Mouse (Mus musculus) layer of hippocampus, adult 2 months (tissue): ENCODE data around the gene Nudc. TPM values are rescaled to one million over a fixed set of nuclear protein-coding genes. Genes with fewer than 3 reads are reported as not detected.

Source experiments
- DNase-seq, 2 experiments: peaks; one replicate each; pipeline ENCODE4 v3.0.0; 2022; ENCODE audit warnings: low spot score in 2 of 2
- H3K27ac ChIP-seq: fragments of 200-600 bp; 2 replicates; pipeline ENCODE4 v1.8.1; 2022
- H3K4me3 ChIP-seq: fragments of 200-600 bp; 2 replicates; pipeline ENCODE4 v1.8.1; 2022; ENCODE audit warnings: mild to moderate bottlenecking
- CTCF ChIP-seq: fragments of 200-600 bp; conservative IDR thresholded peaks from 2 replicates; pipeline ENCODE4 v1.8.1; 2022; ENCODE audit warnings: antibody characterized with exemption, mild to moderate bottlenecking, moderate library complexity
- total RNA-seq, 2 experiments: library from RNA; stranded (reverse); gene quantifications; 2 replicates each; pipeline ENCODE4 v1.2.3; 2021

The Nudc gene
- total RNA-seq, 2 experiments from 2014 or later, result 123 to 128 TPM

DNA sequence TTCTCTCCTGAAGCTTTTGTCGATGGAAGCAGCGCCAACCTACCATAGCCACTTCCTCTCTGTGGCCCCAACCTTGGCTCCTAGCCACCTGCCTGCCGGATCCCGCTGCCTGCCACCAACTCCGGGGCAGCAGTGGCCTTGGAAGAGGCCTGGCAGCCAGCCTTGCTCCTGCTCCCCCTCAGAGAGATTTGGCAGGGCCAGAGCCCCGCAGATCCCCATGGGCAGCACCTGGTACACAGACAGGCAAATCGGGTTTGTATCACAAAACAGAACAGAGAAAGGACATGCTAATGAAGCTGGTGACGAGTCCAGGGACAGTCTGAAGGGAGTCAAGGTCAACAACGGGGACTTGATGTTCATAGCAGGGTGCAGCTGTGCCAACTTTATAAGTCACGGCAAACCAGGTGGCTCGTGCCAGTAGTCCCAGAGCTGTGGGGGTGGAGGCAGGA lies 17.4 kb upstream of the Nudc start:
- no peak overlapping the region for H3K27ac ChIP-seq
- H3K4me3 ChIP-seq, result no peak overlapping the region
- DNase-seq, result no peak
- no peak for TF ChIP-seq CTCF

DNA sequence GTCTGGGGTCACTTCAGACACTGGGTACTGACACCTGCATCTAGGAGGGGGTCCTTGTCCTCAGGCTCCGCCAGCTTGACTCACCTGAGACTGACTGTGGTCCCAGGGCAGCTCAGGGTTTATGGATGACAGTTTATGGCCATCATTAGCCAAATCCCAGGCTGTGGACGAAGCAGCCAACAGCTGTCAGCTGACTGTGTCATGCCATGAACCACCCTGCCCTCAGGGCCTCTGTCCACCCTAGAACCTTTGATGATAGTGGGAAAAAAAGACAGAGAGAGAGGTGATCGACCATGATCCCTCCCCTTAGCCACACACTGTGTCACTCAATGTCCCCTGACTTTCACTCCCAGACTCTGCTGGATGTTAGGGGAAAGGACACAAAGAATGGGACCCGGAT lies 15.8 kb upstream of the Nudc start:
- no peak for DNase-seq
- Histone ChIP-seq H3K27ac (no peak overlapping the region), H3K4me3 (no peak overlapping the region)
- TF ChIP-seq CTCF, result no peak

DNA sequence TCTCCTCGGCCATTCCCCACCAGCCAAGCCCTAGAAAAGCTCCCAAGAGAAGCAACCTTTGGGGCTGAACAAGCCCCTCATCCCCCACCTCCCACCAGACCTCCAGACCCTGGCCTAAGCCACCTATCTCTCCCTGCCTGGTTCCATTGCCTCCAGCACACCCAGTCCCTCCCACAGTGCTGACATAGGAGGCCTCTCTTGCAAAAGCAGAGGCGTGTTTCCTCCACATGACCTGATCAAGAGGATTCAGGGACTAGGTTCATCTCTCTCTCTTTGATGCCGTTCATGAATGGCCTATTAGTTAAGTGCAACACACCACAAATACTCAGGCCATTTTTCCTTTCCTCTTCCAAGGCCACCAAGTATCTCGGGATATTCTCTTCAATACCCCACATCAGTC lies 14.1 kb upstream of the Nudc start:
- Histone ChIP-seq H3K4me3 (no peak overlapping the region), H3K27ac (no peak overlapping the region)
- no peak for DNase-seq
- TF ChIP-seq CTCF, result no peak

DNA sequence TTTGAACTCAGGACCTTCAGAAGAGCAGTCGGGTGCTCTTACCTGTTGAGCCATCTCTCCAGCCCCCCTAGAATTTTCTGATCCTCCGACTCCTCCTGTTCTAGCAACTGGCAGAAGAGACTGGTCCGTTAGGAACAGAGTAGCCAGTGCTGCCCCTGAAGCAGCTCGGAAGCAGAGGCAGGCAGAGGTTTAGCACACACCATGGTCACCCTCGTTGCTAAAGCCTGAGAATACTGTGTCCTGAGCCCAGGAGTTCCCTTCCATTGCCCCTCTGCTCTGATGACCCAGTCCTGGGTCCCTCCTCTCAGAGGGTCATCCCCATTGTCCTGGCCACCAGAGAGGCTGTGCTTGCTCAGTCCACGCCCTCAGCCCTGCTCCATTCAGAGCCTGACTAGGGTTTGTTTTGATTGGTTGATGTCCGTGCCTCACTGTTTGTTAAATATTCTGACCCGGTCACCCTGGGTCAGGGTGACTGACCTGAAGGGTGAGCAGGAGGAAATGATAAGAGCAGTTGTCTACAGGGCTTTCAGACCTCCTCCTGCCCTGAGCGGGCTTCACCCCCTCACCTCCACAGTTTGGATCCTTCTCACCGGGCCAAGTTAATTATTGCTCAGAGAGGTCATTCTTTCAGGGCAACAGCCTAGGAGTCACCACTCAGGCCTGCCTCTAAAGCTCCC lies 11.4 kb upstream of the Nudc start:
- no peak for DNase-seq
- no peak overlapping the region for H3K27ac ChIP-seq
- no peak for TF ChIP-seq CTCF
- no peak overlapping the region for H3K4me3 ChIP-seq

DNA sequence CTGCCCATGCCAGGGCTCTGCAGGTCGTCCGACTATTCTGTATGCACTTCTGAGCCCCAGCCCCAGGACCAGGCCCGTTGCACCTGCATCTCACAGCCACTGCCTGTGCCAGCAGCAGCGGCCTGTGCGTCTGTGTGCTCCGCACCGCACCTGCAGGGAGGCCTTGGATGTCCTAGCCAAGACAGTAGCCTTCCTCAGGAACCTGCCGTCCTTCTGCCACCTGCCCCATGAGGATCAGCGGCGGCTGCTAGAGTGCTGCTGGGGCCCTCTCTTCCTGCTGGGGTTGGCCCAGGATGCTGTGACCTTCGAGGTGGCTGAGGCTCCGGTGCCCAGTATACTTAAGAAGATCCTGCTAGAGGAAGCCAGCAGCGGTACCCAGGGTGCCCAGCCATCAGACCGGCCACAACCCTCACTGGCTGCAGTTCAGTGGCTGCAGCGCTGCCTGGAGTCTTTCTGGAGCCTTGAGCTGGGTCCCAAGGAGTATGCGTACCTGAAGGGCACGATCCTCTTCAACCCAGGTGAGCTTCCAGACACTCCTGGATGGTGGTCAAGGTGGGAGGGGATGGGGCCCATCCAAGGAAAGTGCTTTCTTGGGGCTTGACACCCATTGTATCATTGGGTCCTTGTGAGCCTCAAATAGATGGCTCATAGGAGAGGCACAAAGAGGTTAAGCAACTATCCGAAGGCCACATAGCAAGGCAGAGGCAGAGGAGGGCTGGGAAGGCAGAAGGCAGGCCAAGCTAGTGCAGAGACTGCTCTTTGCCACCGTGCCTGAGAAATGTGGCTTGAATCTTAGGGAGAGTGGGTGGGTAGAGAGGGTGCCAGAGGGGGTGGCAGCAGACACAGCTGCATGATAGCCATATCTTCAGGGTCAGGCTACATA lies 7.9 kb upstream of the Nudc start:
- H3K4me3 ChIP-seq, result no peak overlapping the region
- H3K27ac ChIP-seq, result no peak overlapping the region
- DNase-seq, result no peak
- no peak for TF ChIP-seq CTCF

DNA sequence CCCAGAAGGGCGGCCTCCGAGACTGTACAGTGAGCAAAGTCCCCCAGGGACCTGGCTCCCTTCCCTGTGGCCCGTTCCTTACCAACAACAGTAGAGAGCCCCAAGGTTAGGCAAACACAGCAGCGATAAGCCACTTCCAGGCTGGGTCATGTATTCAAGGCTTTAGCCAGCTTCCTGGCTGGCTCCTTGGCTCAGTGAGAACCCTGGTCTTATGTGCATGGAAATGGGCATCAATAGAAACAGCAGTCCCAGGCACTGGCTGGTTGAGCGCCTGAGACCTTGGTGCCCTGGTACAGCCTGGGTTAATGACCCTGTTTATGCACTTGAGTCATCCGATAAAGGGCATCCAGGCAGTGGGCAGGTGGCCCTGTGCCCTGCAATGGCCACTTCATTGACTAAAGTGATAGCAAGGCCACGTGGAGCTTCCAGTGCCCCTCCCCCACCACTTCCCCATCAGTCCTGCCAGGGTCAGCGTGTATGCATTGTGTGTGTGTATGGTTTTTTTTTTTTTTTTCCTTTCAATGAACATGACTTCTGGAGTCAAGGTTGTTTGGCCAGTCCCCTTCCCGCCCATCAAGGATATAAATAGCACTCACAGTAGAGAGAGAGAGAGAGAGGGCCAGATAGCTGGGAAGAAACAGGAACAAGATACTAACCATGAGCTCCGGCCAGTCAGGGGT lies 7.1 kb upstream of the Nudc start, which contains the start of gene Nr0b2:
Gene Nr0b2 (plus strand): TSS at position 609 of the 680 bp plus-strand sequence.
- H3K4me3 ChIP-seq, result no peak within 1 kb of the TSS
- no peak within 1 kb of the TSS for H3K27ac ChIP-seq
- TF ChIP-seq CTCF, result no peak
- DNase-seq, result no peak

DNA sequence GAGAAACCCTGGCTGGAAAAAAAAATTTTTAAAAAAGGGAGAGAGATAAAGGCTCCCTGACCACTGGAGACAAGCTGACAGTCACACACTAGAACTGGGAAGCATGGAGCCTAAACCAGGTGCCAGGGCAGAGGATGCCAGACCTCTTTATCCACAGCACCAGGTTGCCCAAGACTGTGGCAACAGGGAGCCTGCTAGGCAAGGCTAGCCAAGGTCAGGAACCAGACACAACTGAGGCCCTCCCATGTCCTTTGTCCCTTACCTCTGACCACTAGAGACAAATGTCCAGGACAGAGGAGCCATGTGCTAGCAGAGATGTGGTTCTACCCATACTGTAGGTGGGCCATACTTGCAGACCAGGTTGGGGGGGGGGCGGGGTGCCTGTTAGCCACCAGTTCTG lies 6.2 kb upstream of the Nudc start:
- DNase-seq, result no peak

DNA sequence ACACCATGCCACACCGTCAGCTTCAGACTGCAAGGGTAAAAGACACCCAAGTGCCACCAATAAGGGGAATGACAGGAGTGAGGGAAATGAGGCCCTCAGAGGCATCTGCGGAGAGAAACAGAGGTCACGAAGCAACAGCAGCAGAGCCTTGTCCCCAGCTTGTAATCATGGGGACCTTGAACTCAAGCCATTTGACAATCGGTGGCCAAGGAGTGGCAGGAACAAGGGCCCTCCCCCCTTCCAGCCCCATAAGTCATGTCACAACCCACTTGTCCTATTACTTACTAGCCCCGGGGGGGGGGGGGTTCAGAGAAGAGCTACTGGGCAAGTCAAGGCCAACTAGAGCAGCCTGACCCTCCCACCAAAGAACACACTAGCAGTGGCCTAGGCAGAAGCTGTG lies 9.1 kb downstream of the Nudc start:
- Histone ChIP-seq H3K27ac (no peak overlapping the region), H3K4me3 (no peak overlapping the region)
- DNase-seq, result no peak
- TF ChIP-seq CTCF, result no peak

More for the DNA sequence above, 6.2 kb upstream of the Nudc start:
- H3K4me3 ChIP-seq, result no peak overlapping the region
- H3K27ac ChIP-seq, result no peak overlapping the region
- TF ChIP-seq CTCF, result no peak

GRCm38 (mm10) chr4:133536081-133536480 lies 9.7 kb downstream of the Nudc start:
- Histone ChIP-seq H3K4me3 (no peak overlapping the region), H3K27ac (no peak overlapping the region)
- TF ChIP-seq CTCF, result no peak
- DNase-seq, result no peak

DNA sequence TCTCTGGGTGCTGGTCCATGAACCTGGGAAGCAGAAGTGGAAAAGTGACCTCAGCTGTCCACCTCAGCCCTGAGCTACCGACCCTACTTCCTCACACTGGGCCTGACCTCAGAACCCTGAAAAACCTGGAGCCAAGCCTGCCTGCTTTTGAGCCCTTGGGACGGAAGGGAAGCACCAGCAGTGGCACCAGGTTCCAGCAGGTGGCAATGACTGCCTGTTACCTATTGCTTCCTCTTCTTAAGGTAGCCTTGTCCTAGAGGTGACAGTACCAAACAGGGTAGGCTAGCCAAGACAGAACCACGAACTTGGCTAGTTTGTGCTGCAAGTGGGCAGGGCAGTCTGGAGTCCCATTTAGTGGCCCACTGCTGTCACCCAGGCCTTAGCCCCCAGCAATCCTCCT lies 13.0 kb downstream of the Nudc start:
- TF ChIP-seq CTCF, result no peak
- DNase-seq, result no peak

DNA sequence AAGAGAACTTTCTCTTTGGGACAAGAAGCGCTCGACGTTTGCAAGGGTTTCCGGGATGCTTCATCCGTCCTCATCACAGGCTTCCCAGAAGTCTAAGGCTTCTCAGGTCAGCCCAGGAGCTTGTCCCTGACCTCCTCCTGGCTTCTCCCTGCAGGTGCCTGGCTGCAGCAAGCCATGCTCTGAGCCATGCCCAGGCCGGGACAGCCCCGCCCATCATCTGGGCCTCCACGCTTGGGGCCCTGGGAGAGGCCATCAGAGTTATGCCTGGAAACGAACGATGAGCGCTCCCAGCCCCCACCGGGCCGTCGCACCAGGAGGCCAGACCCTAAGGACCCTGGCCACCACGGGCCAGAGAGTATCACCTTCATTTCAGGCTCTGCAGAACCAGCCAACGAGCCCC lies 18.0 kb downstream of the Nudc start:
- no peak for TF ChIP-seq CTCF
- DNase-seq, result no peak
- Histone ChIP-seq H3K4me3 (no peak overlapping the region), H3K27ac (no peak overlapping the region)

More for the DNA sequence above, 13.0 kb downstream of the Nudc start:
- Histone ChIP-seq H3K4me3 (no peak overlapping the region), H3K27ac (no peak overlapping the region)

- no peak for TF ChIP-seq CTCF
- H3K27ac ChIP-seq, result no peak overlapping the region
- no peak for DNase-seq
- H3K4me3 ChIP-seq, result no peak overlapping the region
Measured at GRCm38 (mm10) chr4:133521502-133521901, 24.3 kb downstream of the Nudc start.

DNA sequence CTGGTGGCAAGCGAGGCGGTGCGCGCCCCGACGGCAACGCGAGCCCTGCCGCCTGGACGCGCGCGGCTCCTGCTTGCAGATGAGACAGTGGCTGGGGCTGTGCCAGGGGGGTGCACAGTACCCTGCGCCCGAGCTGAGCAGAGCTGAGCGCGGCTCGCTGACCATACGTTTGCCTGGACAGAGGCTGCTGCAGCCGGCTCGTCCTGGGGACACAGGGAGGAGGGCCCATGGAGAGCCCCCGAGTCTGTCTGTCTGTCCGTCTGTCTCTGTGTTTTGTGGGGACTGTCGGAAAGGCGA lies 26.5 kb downstream of the Nudc start:
- no peak for DNase-seq
- H3K27ac ChIP-seq, result no peak overlapping the region
- no peak overlapping the region for H3K4me3 ChIP-seq
- TF ChIP-seq CTCF, result no peak
